Mouse (Mus musculus): ENCODE measurements around the gene Ackr1.

The Ackr1 gene

GRCm38 (mm10) chr1:173333312-173334253, at the start of gene Ackr1:
TSS of gene Ackr1 (minus strand) at chr1:173333750.
- no peak for DNase-seq (ENCODE audit: low read depth, low spot score)

- no peak for DNase-seq (ENCODE audit: low read depth, low spot score)
These were observed 47.9 kb upstream of the Ackr1 start for GRCm38 (mm10) chr1:173381436-173381835.

GRCm38 (mm10) chr1:173377380-173378112, 44.0 kb upstream of the Ackr1 start:
- no peak for DNase-seq (ENCODE audit: low read depth, low spot score)

- no peak for DNase-seq (ENCODE audit: low read depth, low spot score)
These were observed 40.5 kb upstream of the Ackr1 start for GRCm38 (mm10) chr1:173374020-173374419.

GRCm38 (mm10) chr1:173371586-173371985, 38.0 kb upstream of the Ackr1 start:
- no peak for DNase-seq (ENCODE audit: low read depth, low spot score)

GRCm38 (mm10) chr1:173370456-173370855, 36.9 kb upstream of the Ackr1 start:
- no peak for DNase-seq (ENCODE audit: low read depth, low spot score)

- no peak for DNase-seq (ENCODE audit: low read depth, low spot score)
These were observed 36.1 kb upstream of the Ackr1 start for GRCm38 (mm10) chr1:173369611-173370010.

- DNase-seq (ENCODE audit: low read depth, low spot score): no peak
These were observed 34.0 kb upstream of the Ackr1 start, which contains the start of gene Cadm3 for GRCm38 (mm10) chr1:173367356-173368046. TSS of gene Cadm3 (minus strand) at chr1:173367695.

- DNase-seq (ENCODE audit: low read depth, low spot score): no peak
These were observed 33.3 kb upstream of the Ackr1 start for GRCm38 (mm10) chr1:173366701-173367355.

GRCm38 (mm10) chr1:173365970-173366409, 32.4 kb upstream of the Ackr1 start:
- no peak for DNase-seq (ENCODE audit: low read depth, low spot score)

GRCm38 (mm10) chr1:173364125-173364800, 30.7 kb upstream of the Ackr1 start:
- DNase-seq (ENCODE audit: low read depth, low spot score): no peak

- no peak for DNase-seq (ENCODE audit: low read depth, low spot score)
These were observed 29.9 kb upstream of the Ackr1 start for GRCm38 (mm10) chr1:173363436-173363835.

- no peak for DNase-seq (ENCODE audit: low read depth, low spot score)
These were observed 28.1 kb upstream of the Ackr1 start for GRCm38 (mm10) chr1:173361651-173362050.

GRCm38 (mm10) chr1:173359590-173360290, 26.2 kb upstream of the Ackr1 start:
- no peak for DNase-seq (ENCODE audit: low read depth, low spot score)

GRCm38 (mm10) chr1:173357799-173358198, 24.2 kb upstream of the Ackr1 start:
- no peak for DNase-seq (ENCODE audit: low read depth, low spot score)

- DNase-seq (ENCODE audit: low read depth, low spot score): no peak
These were observed 23.1 kb upstream of the Ackr1 start for GRCm38 (mm10) chr1:173356699-173357098.

- no peak for DNase-seq (ENCODE audit: low read depth, low spot score)
These were observed 21.7 kb upstream of the Ackr1 start for GRCm38 (mm10) chr1:173355107-173355846.

GRCm38 (mm10) chr1:173350372-173350957, 16.9 kb upstream of the Ackr1 start, which contains the start of gene Aim2:
TSS of gene Aim2 (plus strand) at chr1:173350879.
- no peak for DNase-seq (ENCODE audit: low read depth, low spot score)

- DNase-seq (ENCODE audit: low read depth, low spot score): no peak
These were observed 16.4 kb upstream of the Ackr1 start for GRCm38 (mm10) chr1:173349946-173350345.

Data from WW6 (cell line).